Mouse (Mus musculus): ENCODE results near the gene Cacna2d2. TPM values are rescaled to one million over a fixed set of nuclear protein-coding genes. Genes with fewer than 3 reads are reported as not detected.

Gene Cacna2d2
- not detected in 2 replicates for polyA plus RNA-seq (2011; ENCODE audit: insufficient read length, low read depth, missing spikeins)

DNA sequence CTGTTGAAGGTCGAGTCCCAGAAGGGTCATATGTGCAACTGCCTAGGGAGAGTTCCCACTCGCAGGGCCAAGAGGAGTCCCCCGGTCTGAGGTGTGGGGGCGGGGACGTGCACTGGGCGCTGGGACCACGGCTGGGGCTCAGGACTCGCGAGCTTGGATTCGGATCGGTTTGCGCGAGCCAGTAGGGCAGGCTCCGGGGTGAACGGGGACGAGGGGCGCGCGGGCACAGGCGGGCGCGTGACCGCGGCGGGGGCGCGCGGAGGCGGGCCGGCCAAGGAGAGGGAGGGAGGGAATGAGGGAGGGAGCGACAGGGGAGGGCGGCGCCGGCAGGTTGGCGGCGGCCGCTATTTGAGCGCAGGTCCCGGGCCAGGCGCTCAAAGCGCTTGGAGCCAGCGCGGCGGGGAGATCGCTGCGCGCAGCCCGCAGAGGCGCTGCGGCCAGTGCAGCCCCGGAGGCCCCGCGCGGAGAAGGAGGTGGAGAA is at the start of gene Cacna2d2:
Cacna2d2 (plus strand) TSS at position 122 of the 481 bp plus-strand sequence.
- H3K4me1 ChIP-seq (ENCODE audit: control insufficient read depth, insufficient read depth, low read length) = no peaks in the 10 kb centered on the region
- peak within 1 kb of the TSS; percentile 16; the same call in 1 of the 2 replicates for H3K4me3 ChIP-seq (ENCODE audit: insufficient read depth, low read length)
- TF ChIP-seq POLR2A (IDR thresholded peaks at IDR 0.05; ENCODE audit: low read depth, low read length) (no peak), CTCF (IDR thresholded peaks at IDR 0.05; ENCODE audit: borderline replicate concordance, insufficient read depth, low read length) (no peak)
- H3K27ac ChIP-seq (ENCODE audit: insufficient read depth, low read length) = no peak within 1 kb of the TSS

DNA sequence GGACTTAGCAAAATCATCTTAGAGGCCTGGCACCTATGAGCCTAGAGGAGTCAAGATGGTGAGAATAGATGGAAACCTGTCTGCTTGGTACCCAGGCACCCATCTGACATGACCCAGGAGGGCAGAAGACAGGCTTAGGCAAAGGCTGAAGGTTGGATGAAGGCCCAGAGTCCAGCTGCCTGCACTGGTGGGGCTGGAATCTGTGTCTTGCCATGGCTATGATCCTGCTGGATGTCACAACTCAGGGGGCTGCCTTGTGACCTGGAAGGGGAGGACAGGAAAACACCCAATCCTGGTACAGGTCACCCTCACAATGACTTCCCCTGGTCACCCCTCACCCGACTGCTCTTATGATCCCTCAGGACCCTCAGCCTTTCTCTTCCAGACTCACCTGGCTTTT is 44.6 kb upstream of the Cacna2d2 start:
- H3K27ac ChIP-seq (ENCODE audit: insufficient read depth, low read length) = no peak overlapping the region
- no peak overlapping the region for H3K4me3 ChIP-seq (ENCODE audit: insufficient read depth, low read length)
- TF ChIP-seq CTCF (IDR thresholded peaks at IDR 0.05; ENCODE audit: borderline replicate concordance, insufficient read depth, low read length) (no peak), POLR2A (IDR thresholded peaks at IDR 0.05; ENCODE audit: low read depth, low read length) (no peak)
- no peaks in the 10 kb centered on the region for H3K4me1 ChIP-seq (ENCODE audit: control insufficient read depth, insufficient read depth, low read length)

DNA sequence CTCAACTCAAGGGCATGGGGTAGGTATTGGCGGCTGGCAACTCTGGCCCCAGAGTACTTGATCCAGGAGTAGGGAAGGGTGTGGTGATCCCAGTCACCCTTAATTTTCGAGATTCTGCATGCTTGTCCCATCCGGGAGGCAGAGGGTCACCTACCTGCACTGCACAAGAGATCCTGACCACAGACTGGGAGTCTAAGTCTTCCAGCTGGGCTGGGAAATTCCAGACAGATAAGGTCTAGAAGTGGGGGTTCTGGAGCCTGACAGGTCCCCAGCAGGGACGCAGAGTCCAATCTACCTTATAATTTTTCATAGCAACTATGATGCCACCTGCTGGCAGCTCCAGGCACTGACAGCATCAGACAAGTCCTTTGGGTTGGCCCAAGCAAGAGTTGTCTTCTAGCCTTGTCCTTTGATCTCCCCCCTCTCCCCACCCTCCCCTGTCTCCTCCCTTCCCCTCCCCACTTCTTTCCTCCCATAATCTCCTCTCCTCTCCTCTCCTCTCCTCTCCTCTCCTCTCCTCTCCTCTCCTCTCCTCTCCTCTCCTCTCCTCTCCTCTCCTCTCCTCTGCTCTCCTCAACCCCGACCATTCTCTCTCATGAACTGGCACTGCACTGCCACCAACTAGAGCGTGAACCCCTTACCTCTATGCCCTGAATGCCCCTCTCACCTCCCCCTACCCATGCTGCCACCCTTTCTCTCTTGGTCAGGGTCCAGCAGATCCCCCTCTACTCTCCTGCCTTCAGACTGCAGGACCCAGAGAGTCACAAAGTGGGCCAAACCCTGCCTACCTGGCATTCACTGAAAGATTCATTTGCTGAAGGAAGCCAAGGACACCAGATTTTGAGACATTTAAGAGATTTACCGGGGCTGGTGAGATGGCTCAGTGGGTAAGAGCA is 43.3 kb upstream of the Cacna2d2 start:
- H3K27ac ChIP-seq (ENCODE audit: insufficient read depth, low read length) = no peak overlapping the region
- no peak overlapping the region for H3K4me3 ChIP-seq (ENCODE audit: insufficient read depth, low read length)
- H3K4me1 ChIP-seq (ENCODE audit: control insufficient read depth, insufficient read depth, low read length) = no peaks in the 10 kb centered on the region
- TF ChIP-seq POLR2A (IDR thresholded peaks at IDR 0.05; ENCODE audit: low read depth, low read length) (no peak), CTCF (IDR thresholded peaks at IDR 0.05; ENCODE audit: borderline replicate concordance, insufficient read depth, low read length) (peak; percentile 62; the same call in 1 of the 2 replicates)

DNA sequence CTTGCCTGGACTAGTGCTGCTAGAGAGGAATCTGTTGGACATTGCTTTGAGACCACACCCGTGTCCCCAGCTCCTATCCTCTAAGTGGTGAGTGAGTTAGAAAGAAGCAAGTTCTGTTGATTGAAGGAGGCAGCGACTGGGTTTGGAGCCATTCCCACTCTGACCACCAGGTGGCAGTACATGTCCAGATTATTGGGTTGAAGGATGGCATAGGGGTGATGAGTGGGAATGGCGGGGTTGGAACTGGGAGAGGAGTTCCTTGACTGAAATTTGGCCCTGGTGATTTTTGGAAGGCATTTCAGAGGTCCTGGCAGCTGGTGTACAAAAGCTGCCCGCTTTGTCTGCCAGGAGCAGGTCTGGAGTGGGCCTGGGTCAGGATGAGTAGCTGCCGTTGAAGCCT is 41.8 kb upstream of the Cacna2d2 start:
- no peak overlapping the region for H3K27ac ChIP-seq (ENCODE audit: insufficient read depth, low read length)
- TF ChIP-seq CTCF (IDR thresholded peaks at IDR 0.05; ENCODE audit: borderline replicate concordance, insufficient read depth, low read length) (peak; percentile 86), POLR2A (IDR thresholded peaks at IDR 0.05; ENCODE audit: low read depth, low read length) (no peak)
- H3K4me1 ChIP-seq (ENCODE audit: control insufficient read depth, insufficient read depth, low read length) = no peaks in the 10 kb centered on the region
- no peak overlapping the region for H3K4me3 ChIP-seq (ENCODE audit: insufficient read depth, low read length)

DNA sequence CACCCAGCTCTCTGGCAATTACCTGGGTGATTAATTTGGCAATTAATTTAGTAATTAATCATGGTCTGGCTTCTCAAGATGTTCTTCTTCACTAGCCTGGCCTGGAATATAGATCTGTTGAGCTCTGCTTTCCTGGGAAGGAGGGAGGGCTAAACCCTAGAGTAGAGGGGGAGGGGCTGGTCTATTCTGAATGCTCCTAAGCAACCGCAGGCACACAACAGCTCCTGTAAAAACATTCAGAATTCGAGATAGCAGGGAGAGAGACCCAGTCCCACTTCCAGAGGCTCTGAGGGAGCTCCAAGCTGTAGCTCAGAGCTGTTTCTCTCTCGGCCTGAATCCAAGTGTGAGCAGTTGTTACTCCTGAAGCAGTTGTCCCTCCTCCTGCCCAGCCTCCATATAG is 38.4 kb upstream of the Cacna2d2 start:
- H3K27ac ChIP-seq (ENCODE audit: insufficient read depth, low read length) = no peak overlapping the region
- H3K4me1 ChIP-seq (ENCODE audit: control insufficient read depth, insufficient read depth, low read length) = no peaks in the 10 kb centered on the region
- H3K4me3 ChIP-seq (ENCODE audit: insufficient read depth, low read length) = no peak overlapping the region
- TF ChIP-seq POLR2A (IDR thresholded peaks at IDR 0.05; ENCODE audit: low read depth, low read length) (no peak), CTCF (IDR thresholded peaks at IDR 0.05; ENCODE audit: borderline replicate concordance, insufficient read depth, low read length) (no peak)

DNA sequence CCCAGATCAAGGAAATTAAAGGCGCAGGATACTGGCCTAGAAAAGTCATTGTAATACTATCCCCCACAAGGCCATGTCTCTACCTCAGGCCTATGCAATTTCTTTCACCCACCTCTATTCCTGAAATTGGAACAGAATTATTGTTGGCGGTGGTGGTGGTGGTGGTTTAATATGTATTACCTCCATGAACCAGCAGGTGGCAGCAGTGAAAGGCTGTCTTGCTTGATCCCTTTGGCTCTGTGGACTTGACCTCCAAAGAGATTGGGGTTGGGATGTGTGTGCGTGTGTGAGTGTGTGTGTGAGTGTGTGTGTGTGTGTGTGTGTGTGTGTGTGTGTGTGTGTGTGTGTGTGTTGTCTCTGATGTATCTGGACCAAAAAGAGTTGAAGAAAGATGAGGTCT is 32.8 kb upstream of the Cacna2d2 start:
- Histone ChIP-seq H3K27ac (ENCODE audit: insufficient read depth, low read length) (no peak overlapping the region), H3K4me3 (ENCODE audit: insufficient read depth, low read length) (no peak overlapping the region), H3K4me1 (ENCODE audit: control insufficient read depth, insufficient read depth, low read length) (no peaks in the 10 kb centered on the region)
- TF ChIP-seq CTCF (IDR thresholded peaks at IDR 0.05; ENCODE audit: borderline replicate concordance, insufficient read depth, low read length) = peak; percentile 58; the same call in 1 of the 2 replicates
- no peak for TF ChIP-seq POLR2A (IDR thresholded peaks at IDR 0.05; ENCODE audit: low read depth, low read length)

DNA sequence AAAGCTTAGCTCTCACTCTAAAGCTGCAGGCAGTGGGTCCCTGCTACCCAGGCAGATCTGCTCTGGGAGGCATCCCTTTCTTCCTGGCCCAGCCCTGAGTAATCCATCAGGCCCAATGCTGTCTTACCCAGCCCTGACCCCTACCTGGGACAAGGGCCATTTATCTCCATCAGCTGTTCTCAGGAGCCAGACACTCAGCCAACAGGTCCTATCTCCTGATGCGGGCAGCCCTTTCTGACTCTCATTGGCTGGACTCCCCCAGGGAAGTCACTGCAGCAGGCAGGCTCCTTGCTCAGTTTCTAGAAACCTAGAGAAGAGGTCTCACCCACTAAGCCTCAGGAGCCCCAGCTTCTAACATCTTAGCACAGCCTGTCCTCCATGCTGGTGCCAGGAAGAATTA is 31.1 kb upstream of the Cacna2d2 start:
- Histone ChIP-seq H3K4me1 (ENCODE audit: control insufficient read depth, insufficient read depth, low read length) (no peaks in the 10 kb centered on the region), H3K4me3 (ENCODE audit: insufficient read depth, low read length) (no peak overlapping the region), H3K27ac (ENCODE audit: insufficient read depth, low read length) (no peak overlapping the region)
- TF ChIP-seq CTCF (IDR thresholded peaks at IDR 0.05; ENCODE audit: borderline replicate concordance, insufficient read depth, low read length) (no peak), POLR2A (IDR thresholded peaks at IDR 0.05; ENCODE audit: low read depth, low read length) (no peak)

DNA sequence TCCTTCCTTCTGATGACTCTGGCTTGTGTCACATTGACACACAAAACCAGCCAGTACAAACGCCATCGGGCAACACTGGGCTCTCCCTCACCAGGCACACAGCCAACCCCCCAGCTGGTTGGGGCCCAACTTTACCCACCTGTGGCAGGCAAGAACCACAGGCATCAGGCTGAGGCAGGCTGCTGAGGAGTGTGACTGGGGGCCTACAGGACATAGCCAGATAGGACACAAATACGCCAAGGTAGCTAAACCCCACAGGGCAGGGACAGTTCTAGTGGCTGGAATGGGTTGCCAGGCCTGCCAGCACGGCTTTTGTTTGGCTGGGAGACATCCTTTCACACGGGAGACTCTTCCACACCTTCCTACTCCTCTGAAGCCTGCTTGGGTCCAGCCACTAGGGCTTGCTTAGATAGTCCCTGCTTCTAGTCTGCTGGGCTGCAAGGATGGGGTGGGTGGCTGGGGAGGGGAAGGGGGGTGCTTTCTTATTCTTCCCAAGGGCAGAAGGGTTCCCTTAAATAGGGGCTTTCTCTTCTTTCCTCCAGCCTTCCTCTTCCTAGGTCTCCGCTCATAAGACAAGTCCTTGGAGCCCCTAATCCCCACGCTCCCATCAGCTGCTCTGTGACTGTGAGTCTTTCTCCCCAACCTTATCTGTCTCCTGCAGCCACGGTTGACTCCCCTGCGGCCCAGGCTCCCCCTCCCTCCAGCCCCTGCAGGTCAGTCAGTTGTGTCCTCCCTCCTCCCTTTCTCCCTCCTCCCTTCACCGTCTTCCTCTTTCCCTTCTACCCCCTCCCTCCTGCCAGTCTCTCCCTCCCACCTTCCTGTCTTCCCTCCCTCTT is 29.9 kb upstream of the Cacna2d2 start:
- Histone ChIP-seq H3K27ac (ENCODE audit: insufficient read depth, low read length) (no peak overlapping the region), H3K4me1 (ENCODE audit: control insufficient read depth, insufficient read depth, low read length) (no peaks in the 10 kb centered on the region), H3K4me3 (ENCODE audit: insufficient read depth, low read length) (no peak overlapping the region)
- no peak for TF ChIP-seq CTCF (IDR thresholded peaks at IDR 0.05; ENCODE audit: borderline replicate concordance, insufficient read depth, low read length)
- TF ChIP-seq POLR2A (IDR thresholded peaks at IDR 0.05; ENCODE audit: low read depth, low read length) = no peak

DNA sequence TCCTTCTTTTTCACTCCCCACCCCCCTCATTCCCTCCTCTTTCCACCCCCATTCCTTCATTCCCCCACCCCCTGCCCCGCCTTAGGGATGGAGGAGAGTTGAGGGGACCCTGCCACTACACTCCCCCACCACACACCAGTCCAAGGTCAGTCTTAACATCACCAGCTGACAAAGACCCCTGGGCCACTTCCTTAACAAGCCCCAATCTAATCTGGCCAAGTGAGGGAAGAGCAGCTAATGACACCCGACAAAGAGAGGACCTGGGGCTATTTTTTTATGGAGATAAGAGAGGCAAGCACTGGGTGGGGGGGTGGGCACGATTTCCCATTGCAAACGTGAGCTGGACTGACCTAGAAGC is 29.3 kb upstream of the Cacna2d2 start:
- Histone ChIP-seq H3K27ac (ENCODE audit: insufficient read depth, low read length) (no peak overlapping the region), H3K4me1 (ENCODE audit: control insufficient read depth, insufficient read depth, low read length) (no peaks in the 10 kb centered on the region), H3K4me3 (ENCODE audit: insufficient read depth, low read length) (no peak overlapping the region)
- TF ChIP-seq POLR2A (IDR thresholded peaks at IDR 0.05; ENCODE audit: low read depth, low read length) (no peak), CTCF (IDR thresholded peaks at IDR 0.05; ENCODE audit: borderline replicate concordance, insufficient read depth, low read length) (no peak)

Data from embryonic fibroblast, embryonic 13.5 days (primary cell).